Mouse (Mus musculus): ENCODE data around the gene Srpr.
A peak's percentile ranks its signal among the peaks of the same experiment; 100 is the strongest.

Srpr gene

GRCm38 (mm10) chr9:35199772-35200471 is at the start of gene Srpr, which contains the start of gene Tirap:
Gene Srpr (plus strand): TSS chr9:35200175.
Gene Tirap (minus strand): TSS chr9:35200291.
- peak; percentile 78 to 79 for DNase-seq (ENCODE audit: low spot score in 2 of 2)

- DNase-seq (ENCODE audit: low spot score in 2 of 2), result no peak
These were observed 47.1 kb upstream of the Srpr start for GRCm38 (mm10) chr9:35152923-35153322.

DNA sequence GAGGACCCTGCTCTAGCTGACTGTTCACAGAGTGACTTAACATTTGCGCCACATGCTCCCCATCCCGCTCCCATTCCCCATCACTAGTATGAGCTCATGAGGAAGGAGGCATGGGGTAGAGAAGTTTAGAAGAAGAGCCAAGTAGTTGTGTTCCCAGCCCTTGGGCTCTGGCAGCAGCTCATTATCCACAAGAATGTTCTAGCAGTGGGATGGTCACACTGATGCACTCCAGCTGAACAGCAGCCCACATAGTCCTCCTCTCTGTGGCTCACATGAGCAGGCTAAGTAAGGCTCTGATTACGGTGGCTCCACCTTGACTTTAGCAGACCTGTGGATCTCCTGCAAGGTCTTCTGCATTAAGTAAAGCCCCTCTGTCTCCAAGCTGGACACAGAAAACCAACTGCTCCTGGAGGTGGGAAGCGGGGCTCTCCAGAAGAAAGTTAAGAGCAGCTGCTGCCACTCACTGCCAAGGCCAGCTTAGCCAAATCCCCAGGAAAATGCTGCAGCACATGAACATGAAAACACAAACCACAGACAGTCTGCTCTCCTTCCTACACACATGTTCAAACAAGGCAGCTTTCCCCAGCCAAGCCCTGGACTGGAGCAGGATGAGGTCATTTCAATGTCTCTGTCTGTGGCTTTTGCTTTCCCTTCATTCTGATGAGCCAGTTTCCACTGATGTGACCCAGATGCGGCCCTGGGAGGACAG is 43.8 kb upstream of the Srpr start:
- DNase-seq (ENCODE audit: low spot score in 2 of 2), result peak in 1 of 2 experiments; percentile 33

DNA sequence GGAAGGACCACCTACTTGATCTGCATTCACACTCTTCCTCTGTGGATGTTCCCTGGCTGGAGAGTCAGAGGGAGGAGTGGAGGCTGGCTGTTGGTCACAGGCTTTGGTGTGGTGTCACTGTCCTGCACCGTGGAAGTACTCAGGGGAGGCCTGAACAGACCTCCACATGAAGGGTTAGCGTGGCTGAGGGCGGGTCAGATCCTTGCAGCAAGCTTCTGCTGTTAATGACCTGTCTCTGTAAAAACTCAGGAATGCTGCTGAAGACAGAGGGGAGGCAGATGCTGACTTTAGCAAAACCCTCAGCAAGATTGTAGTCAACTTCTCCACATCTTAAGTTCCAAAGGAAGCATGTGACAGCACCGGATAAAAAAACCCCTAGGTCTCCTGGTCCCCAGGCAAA is 43.1 kb upstream of the Srpr start:
- no peak for DNase-seq (ENCODE audit: low spot score in 2 of 2)

DNA sequence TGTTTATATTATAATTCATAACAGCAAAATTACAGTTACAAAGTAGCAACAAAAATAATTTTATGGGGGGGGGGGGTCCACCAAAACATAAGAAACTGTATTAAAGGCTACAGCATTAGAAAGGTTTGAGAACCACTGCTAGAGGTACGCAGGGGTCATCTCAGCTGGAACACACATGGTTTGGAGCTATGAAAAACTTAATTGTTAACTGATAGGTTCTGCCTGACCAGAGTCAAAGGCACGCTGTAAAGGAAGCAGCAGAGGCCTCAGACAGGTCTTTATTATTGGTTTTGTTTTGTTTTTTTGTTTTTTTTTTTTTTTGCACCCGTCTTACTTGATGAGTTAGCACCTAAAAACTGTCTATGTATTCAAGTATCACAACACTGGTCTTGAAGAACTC is 41.5 kb upstream of the Srpr start:
- DNase-seq (ENCODE audit: low spot score in 2 of 2), result no peak

- DNase-seq (ENCODE audit: low spot score in 2 of 2), result no peak
These were observed 39.3 kb upstream of the Srpr start for GRCm38 (mm10) chr9:35160662-35161061.

- no peak for DNase-seq (ENCODE audit: low spot score in 2 of 2)
These were observed 38.3 kb upstream of the Srpr start for GRCm38 (mm10) chr9:35161721-35162120.

DNA sequence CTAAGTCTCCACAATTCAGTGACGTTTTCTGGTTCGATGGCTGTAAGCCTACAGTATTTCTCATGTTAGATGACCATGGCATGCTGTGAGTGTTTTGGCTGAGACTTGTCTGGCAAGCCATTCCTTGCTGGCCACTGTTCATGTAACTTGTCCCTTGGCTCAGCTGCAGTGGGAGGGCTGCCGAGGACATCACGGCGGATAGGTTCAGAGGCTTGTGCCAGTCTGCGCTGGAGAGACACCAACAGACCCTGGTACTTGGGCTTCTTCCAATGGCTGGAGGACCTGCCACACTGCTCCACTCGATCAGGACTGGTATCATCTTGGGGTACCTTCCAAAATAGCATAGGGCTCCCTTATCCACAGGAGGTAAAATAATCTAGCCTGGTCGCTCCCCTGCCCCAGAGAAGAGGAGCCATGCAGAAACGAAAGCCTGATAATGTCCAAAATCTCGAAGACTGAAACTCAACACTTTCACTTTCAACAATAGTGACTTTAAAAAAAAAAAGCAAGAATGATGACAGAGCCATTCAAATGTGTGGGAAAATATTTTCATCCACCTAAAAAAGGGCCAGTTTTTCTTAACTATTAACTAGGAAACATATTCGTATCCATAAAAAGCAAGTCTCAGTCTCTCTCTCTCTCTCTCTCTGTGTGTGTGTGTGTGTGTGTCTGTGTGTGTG is 36.8 kb upstream of the Srpr start:
- no peak for DNase-seq (ENCODE audit: low spot score in 2 of 2)

DNA sequence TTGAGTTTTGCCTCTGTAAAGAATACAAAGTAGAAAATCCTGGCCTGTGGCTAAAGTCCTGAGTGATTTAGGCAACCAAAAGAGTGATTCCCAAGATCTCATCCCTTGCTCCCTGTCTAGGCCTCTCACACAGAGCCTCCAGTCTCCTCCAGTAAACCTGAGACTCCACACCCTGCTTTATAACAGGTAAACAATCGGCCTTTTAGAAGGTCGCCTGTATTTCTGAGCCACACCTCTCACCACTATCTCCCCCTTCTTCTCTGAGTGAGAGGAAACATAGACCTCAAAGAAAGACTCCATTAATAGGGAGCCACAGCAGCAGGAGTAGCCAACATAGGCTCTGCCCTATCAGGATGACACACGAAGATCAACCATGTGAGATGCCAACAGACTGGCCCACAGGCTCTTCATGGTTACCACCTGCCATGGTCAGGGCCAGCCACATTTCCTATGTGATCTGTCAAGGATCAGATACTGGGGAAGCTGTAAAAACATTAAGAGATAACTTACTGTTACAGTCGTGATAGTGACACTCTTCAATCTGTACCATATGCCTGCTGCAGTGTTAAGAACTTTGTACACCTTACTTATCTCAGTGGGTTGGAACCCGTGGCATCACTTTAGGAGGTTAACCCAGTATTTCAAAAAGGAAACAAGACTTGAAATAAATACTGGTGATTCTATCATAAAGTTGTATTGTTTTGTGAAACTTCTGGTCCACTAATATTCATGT is 35.7 kb upstream of the Srpr start:
- no peak for DNase-seq (ENCODE audit: low spot score in 2 of 2)

DNA sequence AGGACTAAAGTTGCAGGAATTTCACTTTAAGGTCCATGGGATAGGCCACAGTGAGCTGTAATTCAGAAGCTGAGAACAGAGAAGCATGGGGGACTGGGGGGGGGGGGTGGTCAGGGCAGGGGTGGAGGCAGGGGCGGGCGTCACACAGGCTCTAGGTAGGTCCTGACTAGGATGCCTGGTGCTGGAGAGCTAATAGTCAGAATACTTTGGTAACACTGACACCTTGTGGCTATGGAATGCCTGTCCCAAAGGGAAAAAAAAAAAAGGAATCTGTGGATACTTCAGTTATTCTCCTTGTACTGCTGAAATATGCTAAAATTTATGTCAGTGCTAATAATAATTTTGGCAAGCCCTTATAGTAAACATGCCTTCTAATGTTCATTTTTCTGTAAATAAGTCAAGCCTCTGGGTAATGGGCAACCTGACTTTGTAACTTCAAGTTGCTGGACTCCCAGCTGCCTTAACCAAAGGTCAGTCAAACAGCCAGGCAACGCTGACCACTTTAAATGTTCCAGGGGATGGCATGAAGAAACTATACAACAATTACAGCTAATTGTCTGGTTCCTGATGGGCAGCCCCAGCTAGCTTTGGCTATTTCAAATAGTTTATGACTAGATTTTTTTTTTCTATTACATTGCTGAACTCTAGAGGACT is 33.7 kb upstream of the Srpr start:
- no peak for DNase-seq (ENCODE audit: low spot score in 2 of 2)

- DNase-seq (ENCODE audit: low spot score in 2 of 2), result no peak
These were observed 33.0 kb upstream of the Srpr start for GRCm38 (mm10) chr9:35166798-35167635.

DNA sequence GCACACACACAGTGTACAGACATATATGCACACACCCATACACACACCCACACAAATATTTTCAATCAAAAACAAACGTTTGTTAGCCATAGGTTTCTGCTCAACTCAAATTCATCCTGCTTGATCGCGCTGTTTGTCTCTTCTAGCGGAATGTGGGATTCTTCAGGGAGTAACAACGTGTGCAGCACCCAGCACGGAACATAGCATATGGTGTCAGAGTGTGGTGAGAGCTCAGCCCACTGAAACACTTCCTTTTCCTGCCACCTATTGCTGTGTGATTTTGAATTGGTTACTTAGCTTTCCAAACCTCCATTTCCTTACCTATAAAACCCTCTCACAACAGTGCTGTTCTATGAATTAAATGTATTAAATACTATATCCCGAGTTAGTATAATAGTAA is 29.9 kb upstream of the Srpr start:
- DNase-seq (ENCODE audit: low spot score in 2 of 2), result no peak

- no peak for DNase-seq (ENCODE audit: low spot score in 2 of 2)
These were observed 26.6 kb upstream of the Srpr start for GRCm38 (mm10) chr9:35173331-35173730.

DNA sequence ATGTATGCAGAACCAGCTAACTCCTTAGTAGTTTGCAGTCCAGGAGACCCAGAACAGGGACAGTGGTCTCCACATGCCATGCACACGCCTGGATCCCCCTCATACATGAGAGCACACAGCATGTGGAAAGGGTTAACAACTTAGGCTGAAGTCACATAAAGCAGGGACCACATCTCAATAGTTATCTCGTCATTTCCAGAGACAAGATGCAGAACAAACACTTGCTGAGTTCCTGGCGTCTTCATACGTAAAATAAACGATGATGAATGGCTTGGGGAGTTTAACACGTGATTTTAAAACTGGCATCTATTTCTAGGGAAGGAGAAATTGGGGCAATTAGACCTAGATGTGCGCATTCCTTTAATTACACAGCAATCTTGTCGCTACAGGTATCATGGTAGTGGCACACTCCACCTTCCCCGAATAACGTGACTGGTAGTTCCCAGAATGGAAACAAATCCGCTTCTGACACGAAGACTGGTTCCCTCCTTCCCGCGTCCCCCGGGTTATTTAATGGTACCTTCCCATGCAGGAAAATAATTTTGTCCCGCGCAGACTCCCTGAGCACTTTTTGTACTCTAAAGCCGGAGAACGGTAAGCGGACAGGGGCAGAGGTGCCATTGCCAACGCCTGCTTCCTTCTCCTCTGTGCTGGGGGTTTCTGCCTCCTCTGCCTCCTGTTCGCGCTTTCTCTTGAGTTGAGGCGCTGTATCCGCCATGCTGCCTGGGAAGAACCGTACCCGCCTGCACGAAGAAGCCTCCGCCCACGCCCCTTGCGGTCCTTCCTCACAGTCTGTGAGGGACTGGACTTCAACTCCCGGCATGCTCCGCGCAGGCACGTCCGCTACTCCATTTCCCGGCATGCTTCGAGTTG is 24.5 kb upstream of the Srpr start, which contains the start of gene Dcps:
Gene Dcps, minus strand, starts transcription at position 811 of the 873 bp plus-strand sequence.
- DNase-seq (ENCODE audit: low spot score in 2 of 2), result peak; percentile 98

DNA sequence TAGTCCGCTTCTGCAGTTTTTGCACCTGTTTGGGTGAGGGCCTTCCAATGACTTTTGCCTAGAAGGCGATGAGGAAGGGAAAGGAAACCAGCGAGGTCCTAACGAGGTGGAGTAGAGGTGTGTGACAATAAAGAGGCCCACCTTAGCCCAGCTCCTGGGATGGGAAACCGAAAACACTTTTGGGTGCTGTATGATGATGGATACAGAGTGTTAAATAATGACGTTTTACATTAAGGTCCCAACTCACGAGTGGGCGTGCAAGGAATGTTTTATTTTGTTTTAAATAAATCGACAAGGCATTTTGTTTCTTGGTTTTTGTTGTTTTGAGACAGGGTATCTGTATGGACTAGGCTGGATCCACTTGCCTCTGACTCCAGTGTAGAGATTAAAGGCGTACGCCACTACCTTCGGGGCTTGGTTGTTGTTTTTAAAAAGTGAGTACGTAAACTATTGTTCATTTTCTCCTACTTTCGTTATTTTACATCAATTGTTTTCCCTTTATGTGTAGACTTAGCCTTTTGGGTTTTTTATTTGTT is 23.8 kb upstream of the Srpr start:
- DNase-seq (ENCODE audit: low spot score in 2 of 2), result no peak

GRCm38 (mm10) chr9:35182832-35183231 is 17.1 kb upstream of the Srpr start:
- no peak for DNase-seq (ENCODE audit: low spot score in 2 of 2)

GRCm38 (mm10) chr9:35183359-35183758 is 16.6 kb upstream of the Srpr start:
- DNase-seq (ENCODE audit: low spot score in 2 of 2), result no peak

DNA sequence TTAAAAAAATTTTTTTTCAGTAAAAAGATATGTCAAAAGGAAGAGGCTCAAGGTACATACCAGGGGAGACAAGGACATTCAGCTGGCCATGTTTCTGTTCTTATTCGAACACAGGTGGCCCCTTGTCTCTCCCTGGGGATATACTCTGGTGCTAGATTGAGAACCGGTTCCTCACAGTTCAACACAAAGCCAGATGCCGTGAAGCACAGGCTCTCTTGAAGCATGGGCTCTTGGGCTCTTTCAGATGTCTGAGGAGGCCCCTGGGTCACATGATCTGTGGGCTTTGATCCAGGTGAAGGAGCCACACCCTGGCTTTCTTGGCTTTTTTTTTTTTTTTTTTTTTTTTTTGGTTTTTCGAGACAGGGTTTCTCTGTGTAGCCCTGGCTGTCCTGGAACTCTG is 13.5 kb upstream of the Srpr start:
- DNase-seq (ENCODE audit: low spot score in 2 of 2), result no peak

- DNase-seq (ENCODE audit: low spot score in 2 of 2), result no peak
These were observed 12.5 kb upstream of the Srpr start for GRCm38 (mm10) chr9:35187351-35187903.

Data from right cerebral cortex, adult 2 months (tissue).